Mouse (Mus musculus): Measurements from ENCODE around the gene Olfr1118. TPM values are rescaled to one million over a fixed set of nuclear protein-coding genes. Genes with fewer than 3 reads are reported as not detected.
"Not testable (repeated sequence)": the region's sequence is repeated elsewhere in the genome, so short reads cannot be mapped to it uniquely, and the experiment has no call there.

The Olfr1118 gene
- not detected in 2 replicates for polyA plus RNA-seq (2016; fragmentation: Nextera tagmentation; extraction: Ambion mirVana)

DNA sequence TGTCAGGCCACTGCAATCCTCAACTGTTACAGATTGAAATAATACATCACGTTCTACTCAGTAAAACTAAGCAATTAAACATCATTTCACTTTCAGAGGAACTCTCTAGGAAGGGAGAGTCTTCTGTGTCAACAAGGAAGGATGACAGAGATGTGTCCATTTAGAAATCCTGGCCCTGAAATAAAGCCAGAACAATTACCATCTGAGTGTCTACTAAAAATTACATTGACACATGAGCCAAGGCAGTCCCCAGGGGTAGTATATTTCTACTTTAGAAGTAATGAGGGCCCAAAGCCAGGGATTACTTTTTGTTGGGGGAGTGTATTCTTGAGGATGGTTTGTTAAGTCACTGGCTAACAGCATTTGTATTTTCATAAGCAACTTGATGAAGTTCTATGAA, at the start of gene Olfr1118:
Gene Olfr1118 (plus strand): TSS at position 301 of the 400 bp plus-strand sequence.
- no peaks in the 10 kb centered on the region for H3K4me1 ChIP-seq (replicated peaks)
- H3K9ac ChIP-seq, result no peak within 1 kb of the TSS
- H3K36me3 ChIP-seq, result no peaks in the 10 kb centered on the region
- no peaks in the 10 kb centered on the region for H3K9me3 ChIP-seq (replicated peaks)
- ATAC-seq (ENCODE audit: insufficient number of reproducible peaks, low FRiP score), result no peak
- H3K4me3 ChIP-seq, result no peak within 1 kb of the TSS
- 75% methylated on average over 1 of the region's 1 CpGs for WGBS
- no peak within 1 kb of the TSS for H3K4me2 ChIP-seq
- no peak within 1 kb of the TSS for H3K27ac ChIP-seq (ENCODE audit: poor library complexity, severe bottlenecking)
- H3K27me3 ChIP-seq (replicated peaks), result no peaks in the 10 kb centered on the region

DNA sequence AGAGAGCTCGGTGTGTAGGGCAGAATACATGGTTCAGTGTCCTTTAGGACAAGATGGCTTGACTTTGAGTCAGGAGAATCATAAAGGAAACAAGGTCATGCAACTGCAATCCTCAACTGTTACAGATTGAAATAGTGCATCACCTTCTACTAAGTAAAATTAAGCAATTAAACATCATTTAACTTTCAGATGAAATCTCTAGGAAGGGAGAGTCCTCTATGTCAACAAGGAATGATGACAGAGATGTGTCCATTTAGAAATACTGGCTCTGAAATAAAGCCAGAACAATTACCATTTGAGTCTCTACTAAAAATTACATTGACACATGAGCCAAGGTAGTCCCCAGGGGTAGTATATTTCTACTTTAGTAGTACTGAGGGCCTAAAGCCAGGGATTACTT, 40.1 kb upstream of the Olfr1118 start, which contains the start of gene Olfr1116:
Gene Olfr1116 (plus strand): TSS at position 301 of the 400 bp plus-strand sequence.
- WGBS, result 71% methylated on average over 1 of the region's 1 CpGs
- Histone ChIP-seq H3K36me3 (no peaks in the 10 kb centered on the region), H3K4me3 (no peak within 1 kb of the TSS), H3K4me2 (no peak within 1 kb of the TSS), H3K4me1 (replicated peaks) (no peaks in the 10 kb centered on the region), H3K9ac (no peak within 1 kb of the TSS), H3K27me3 (replicated peaks) (no peaks in the 10 kb centered on the region), H3K27ac (ENCODE audit: poor library complexity, severe bottlenecking) (no peak within 1 kb of the TSS), H3K9me3 (replicated peaks) (no peaks in the 10 kb centered on the region)
- ATAC-seq (ENCODE audit: insufficient number of reproducible peaks, low FRiP score), result no peak

DNA sequence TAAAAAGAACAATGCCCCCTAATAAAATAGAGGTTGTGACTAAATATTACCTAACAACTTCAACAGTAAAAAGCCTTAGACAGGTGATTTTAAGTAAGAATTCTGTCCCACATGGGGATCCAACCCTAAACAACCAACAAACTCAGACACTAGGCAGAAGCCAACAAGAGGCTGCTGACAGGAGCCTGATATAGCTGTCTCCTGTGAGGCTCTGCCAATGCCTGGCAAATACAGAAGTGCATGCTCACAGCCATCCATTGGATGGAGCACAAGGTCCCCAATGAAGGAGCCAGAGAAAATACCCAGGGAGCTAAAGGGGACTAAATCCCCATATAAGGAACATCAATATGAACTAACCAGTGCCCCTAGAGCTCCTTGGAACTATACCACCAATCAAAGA, 13.4 kb upstream of the Olfr1118 start:
- H3K4me2 ChIP-seq; H3K4me3 ChIP-seq; ATAC-seq (ENCODE audit: insufficient number of reproducible peaks, low FRiP score); H3K36me3 ChIP-seq; H3K9ac ChIP-seq; H3K9me3 ChIP-seq (replicated peaks); H3K27me3 ChIP-seq (replicated peaks); H3K4me1 ChIP-seq (replicated peaks); H3K27ac ChIP-seq (ENCODE audit: poor library complexity, severe bottlenecking): not testable (repeated sequence)

DNA sequence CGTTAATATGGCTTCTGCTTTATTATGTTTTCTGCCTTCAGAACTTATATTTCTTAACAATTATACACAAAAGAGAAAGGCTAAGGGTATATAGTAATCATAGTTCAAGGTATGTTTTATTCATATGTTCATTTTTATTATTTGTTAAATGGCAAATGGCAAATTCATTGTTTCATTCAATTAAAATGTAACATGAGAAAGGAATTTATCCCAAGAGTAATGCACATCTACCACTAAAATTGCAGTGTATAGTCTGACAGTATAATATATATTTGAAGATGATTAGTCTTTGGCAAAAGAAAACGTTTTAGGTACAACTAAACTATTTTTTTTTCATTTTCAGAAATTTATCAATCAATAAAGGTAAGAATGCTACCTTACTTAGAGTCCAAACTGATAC, 47.1 kb downstream of the Olfr1118 start, which contains the start of gene Olfr1120:
Gene Olfr1120 (plus strand): TSS at position 301 of the 400 bp plus-strand sequence.
- WGBS, result 50% methylated on average over 2 of the region's 2 CpGs
- no peaks in the 10 kb centered on the region for H3K36me3 ChIP-seq
- H3K27me3 ChIP-seq (replicated peaks), result no peaks in the 10 kb centered on the region
- H3K27ac ChIP-seq (ENCODE audit: poor library complexity, severe bottlenecking), result no peak within 1 kb of the TSS
- H3K9me3 ChIP-seq (replicated peaks), result no peaks in the 10 kb centered on the region
- no peak for ATAC-seq (ENCODE audit: insufficient number of reproducible peaks, low FRiP score)
- H3K9ac ChIP-seq, result no peak within 1 kb of the TSS
- H3K4me3 ChIP-seq, result no peak within 1 kb of the TSS
- H3K4me2 ChIP-seq, result no peak within 1 kb of the TSS
- no peaks in the 10 kb centered on the region for H3K4me1 ChIP-seq (replicated peaks)

DNA sequence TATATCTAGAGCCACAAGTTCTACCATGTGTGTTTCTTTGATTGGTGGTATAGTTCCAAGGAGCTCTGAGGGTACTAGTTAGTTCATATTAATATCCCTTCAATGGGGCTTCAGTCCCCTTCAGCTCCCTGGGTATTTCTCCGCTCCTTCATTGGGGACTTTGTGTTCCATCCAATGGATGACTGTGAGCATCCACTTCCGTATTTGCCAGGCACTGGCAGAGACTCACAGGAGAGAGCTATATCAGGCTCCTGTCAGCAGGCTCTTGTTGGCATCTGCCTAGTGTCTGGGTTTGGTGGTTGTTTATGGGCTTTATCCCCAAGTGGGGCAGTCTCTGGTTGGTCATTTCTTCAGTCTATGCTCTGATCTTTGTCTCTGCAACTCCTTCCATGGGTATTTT, 52.7 kb downstream of the Olfr1118 start:
- H3K4me1 ChIP-seq (replicated peaks); H3K4me3 ChIP-seq; H3K4me2 ChIP-seq; H3K27me3 ChIP-seq (replicated peaks); ATAC-seq (ENCODE audit: insufficient number of reproducible peaks, low FRiP score); H3K9ac ChIP-seq; H3K36me3 ChIP-seq; H3K9me3 ChIP-seq (replicated peaks); H3K27ac ChIP-seq (ENCODE audit: poor library complexity, severe bottlenecking): not testable (repeated sequence)
- 61% methylated on average over 2 of the region's 2 CpGs for WGBS

Other genes starting within 250 kb of the Olfr1118 start
- gene Olfr1107, start 231.8 kb upstream of the Olfr1118 start, polyA plus RNA-seq (2016; fragmentation: Nextera tagmentation; extraction: Ambion mirVana), result not detected in 2 replicates
- not detected in 2 replicates for gene Olfr1109, start 211.6 kb upstream of the Olfr1118 start, polyA plus RNA-seq (2016; fragmentation: Nextera tagmentation; extraction: Ambion mirVana)
- gene Olfr259, start 193.0 kb upstream of the Olfr1118 start, polyA plus RNA-seq (2016; fragmentation: Nextera tagmentation; extraction: Ambion mirVana), result not detected in 2 replicates
- not detected in 2 replicates for gene Olfr1110, start 167.3 kb upstream of the Olfr1118 start, polyA plus RNA-seq (2016; fragmentation: Nextera tagmentation; extraction: Ambion mirVana)
- not detected in 2 replicates for gene Olfr1111, start 155.0 kb upstream of the Olfr1118 start, polyA plus RNA-seq (2016; fragmentation: Nextera tagmentation; extraction: Ambion mirVana)
- not detected in 2 replicates for gene Olfr1112, start 119.8 kb upstream of the Olfr1118 start, polyA plus RNA-seq (2016; fragmentation: Nextera tagmentation; extraction: Ambion mirVana)
- not detected in 2 replicates for gene Olfr1113, start 98.6 kb upstream of the Olfr1118 start, polyA plus RNA-seq (2016; fragmentation: Nextera tagmentation; extraction: Ambion mirVana)
- not detected in 2 replicates for gene Olfr1115, start 59.6 kb upstream of the Olfr1118 start, polyA plus RNA-seq (2016; fragmentation: Nextera tagmentation; extraction: Ambion mirVana)
- gene Olfr1116, start 40.0 kb upstream of the Olfr1118 start, polyA plus RNA-seq (2016; fragmentation: Nextera tagmentation; extraction: Ambion mirVana), result not detected in 2 replicates
- not detected in 2 replicates for gene Olfr1120, start 47.2 kb downstream of the Olfr1118 start, polyA plus RNA-seq (2016; fragmentation: Nextera tagmentation; extraction: Ambion mirVana)
- gene Olfr1121, start 62.3 kb downstream of the Olfr1118 start, polyA plus RNA-seq (2016; fragmentation: Nextera tagmentation; extraction: Ambion mirVana), result not detected in 2 replicates
- gene Olfr1122, start 78.3 kb downstream of the Olfr1118 start, polyA plus RNA-seq (2016; fragmentation: Nextera tagmentation; extraction: Ambion mirVana), result not detected in 2 replicates
- not detected in 2 replicates for gene Olfr1123, start 109.1 kb downstream of the Olfr1118 start, polyA plus RNA-seq (2016; fragmentation: Nextera tagmentation; extraction: Ambion mirVana)
- gene Olfr1124, start 122.7 kb downstream of the Olfr1118 start, polyA plus RNA-seq (2016; fragmentation: Nextera tagmentation; extraction: Ambion mirVana), result not detected in 2 replicates
- not detected in 2 replicates for gene Olfr1126, start 146.4 kb downstream of the Olfr1118 start, polyA plus RNA-seq (2016; fragmentation: Nextera tagmentation; extraction: Ambion mirVana)
- not detected in 2 replicates for gene Pramel7, start 189.5 kb downstream of the Olfr1118 start, polyA plus RNA-seq (2016; fragmentation: Nextera tagmentation; extraction: Ambion mirVana)
- gene Pramel6, start 199.0 kb downstream of the Olfr1118 start, polyA plus RNA-seq (2016; fragmentation: Nextera tagmentation; extraction: Ambion mirVana), result not detected in 2 replicates
- not detected in 2 replicates for gene Olfr153, start 224.2 kb downstream of the Olfr1118 start, polyA plus RNA-seq (2016; fragmentation: Nextera tagmentation; extraction: Ambion mirVana)
- not detected in 2 replicates for gene Olfr1128, start 238.0 kb downstream of the Olfr1118 start, polyA plus RNA-seq (2016; fragmentation: Nextera tagmentation; extraction: Ambion mirVana)